In genomic region chr9:61368567-61369240, GRCm38 (mm10) we compare ENCODE assay signal across 7 mouse cellular contexts. TPM values are rescaled to one million over a fixed set of nuclear protein-coding genes. Genes with fewer than 3 reads are reported as not detected.
DNase-seq lines count a peak whose midpoint lies in the region; ATAC-seq and TF ChIP-seq lines count a peak whose summit lies in the region.

No protein-coding gene starts in this region.

- no peaks in the 10 kb centered on the region for H3K27me3 ChIP-seq in Patski
- 0 out of 2 replicates have a peak, but pooled peaks cover 3% of the 10 kb centered on the region for H3K27me3 ChIP-seq in intestine, postnatal 0 days (replicated peaks; ENCODE audit: control insufficient read depth, insufficient read depth, low read length)

- 1% methylated on average over 12 of the region's 12 CpGs for WGBS in intestine, postnatal 0 days

- DNase-seq in Patski (ENCODE audit: low read depth, low spot score), result peak; percentile 97
- peak; percentile 98 for DNase-seq in brain, embryonic 14.5 days (ENCODE audit: low read depth)
- DNase-seq in heart, adult 11 months, result peak; percentile 97
- DNase-seq in lung, adult 18-20 months, result peak; percentile 85 to 89
- peak; percentile 95 for DNase-seq in retina, postnatal 1 day
- no peak for DNase-seq in thymus, postnatal 36 days

- peak; percentile 11 for ATAC-seq in Patski
- no peak for ATAC-seq in intestine, postnatal 0 days

- no peak for TF ChIP-seq POLR2A in brain, embryonic 14.5 days (IDR thresholded peaks at IDR 0.05; ENCODE audit: borderline replicate concordance, extremely low read depth, insufficient read depth, insufficient read length, poor library complexity, severe bottlenecking)

- H3K9me3 ChIP-seq in intestine, postnatal 0 days (ENCODE audit: control insufficient read depth), result no peaks in the 10 kb centered on the region

- no peaks in the 10 kb centered on the region for H3K36me3 ChIP-seq in intestine, postnatal 0 days (ENCODE audit: control insufficient read depth, insufficient read depth)

- no peak overlapping the region for H3K9ac ChIP-seq in intestine, postnatal 0 days (ENCODE audit: low read depth, low read length)

- peaks cover 38% of the 10 kb centered on the region; the same call in 1 of the 2 replicates for H3K4me1 ChIP-seq in intestine, postnatal 0 days (replicated peaks; ENCODE audit: control insufficient read depth, insufficient read depth, low read length)

- H3K4me2 ChIP-seq in intestine, postnatal 0 days (replicated peaks; ENCODE audit: low read depth), result peak overlapping the region; percentile 60

- POLR2A ChIA-PET in Patski (lab: Charles Lee), result interaction anchor here (0.6 to 1.9 kb wide), 3 partner anchors 36 to 356 kb away, joined by 3 to 7 read pairs (median 4); no protein-coding TSS in a partner anchor

- no peak for TF ChIP-seq CTCF in Patski (IDR thresholded peaks at IDR 0.05)
- TF ChIP-seq CTCF in brain, embryonic 14.5 days (IDR thresholded peaks at IDR 0.05; ENCODE audit: borderline replicate concordance, extremely low read depth, insufficient read depth, insufficient read length), result no peak
- no peak for TF ChIP-seq CTCF in intestine, postnatal 0 days (IDR thresholded peaks at IDR 0.05; ENCODE audit: low read depth)

- in situ Hi-C loops in Patski (cut with MboI; ENCODE audit: low pct_unique_long_range_greater_than_20kb), result loop anchor here (5.0 to 10.0 kb wide), 5 partner anchors 64 to 471 kb away; no protein-coding TSS in a partner anchor

- CTCF ChIA-PET in Patski (lab: Charles Lee), result interaction anchor here (0.7 to 1.5 kb wide), 7 partner anchors 11 to 530 kb away, joined by 3 to 4 read pairs (median 3); no protein-coding TSS in a partner anchor

- H3K4me3 ChIP-seq in intestine, postnatal 0 days (ENCODE audit: low read depth, low read length), result no peak overlapping the region

- no peak overlapping the region for H3K27ac ChIP-seq in intestine, postnatal 0 days (ENCODE audit: low read depth, low read length)

RNA-seq across cellular contexts. Expression of gene Tle3, which starts 3.5 kb away (rescaled TPM):
- polyA plus RNA-seq in Patski (2021), result 101 TPM
- 108 and 121 TPM in 2 replicates for polyA plus RNA-seq in brain, embryonic 14.5 days (2012; rRNA removed)
- 24.3 and 28.6 TPM in 2 replicates for polyA plus RNA-seq in intestine, postnatal 0 days (2015; fragmentation: Nextera tagmentation; extraction: Ambion mirVana)

Comparison
In these comparisons a context has a peak if more than half of its experiments do, and no peak if none do; other contexts are left out.
1. DNase-seq: peak in Patski (single experiment), brain, embryonic 14.5 days (single experiment), heart, adult 11 months (single experiment), lung, adult 18-20 months (2 of 2) and retina, postnatal 1 day (single experiment); none in thymus, postnatal 36 days (0 of 2).